Mouse (Mus musculus) left cerebral cortex, adult 11 months (tissue): ENCODE results near the gene Serpinb9b.
"Not testable (repeated sequence)": the region's sequence is repeated elsewhere in the genome, so short reads cannot be mapped to it uniquely, and the experiment has no call there.

Experiments
- DNase-seq: peaks from one replicate; pipeline ENCODE4 v3.0.0; 2022; ENCODE audit warnings: low spot score

Gene Serpinb9b

GRCm38 (mm10) chr13:33027244-33027643 lies at the start of gene Serpinb9b:
TSS of gene Serpinb9b (plus strand) at chr13:33027416.
- no peak for DNase-seq

- DNase-seq = no peak
Observed at GRCm38 (mm10) chr13:32982556-32983042, 44.6 kb upstream of the Serpinb9b start.

GRCm38 (mm10) chr13:32986256-32986655 lies 41.0 kb upstream of the Serpinb9b start:
- DNase-seq = no peak

GRCm38 (mm10) chr13:32993152-32993893 lies 33.9 kb upstream of the Serpinb9b start:
- DNase-seq = no peak

GRCm38 (mm10) chr13:32993894-32994242 lies 33.3 kb upstream of the Serpinb9b start:
- DNase-seq = no peak

- no peak for DNase-seq
Observed at GRCm38 (mm10) chr13:32995051-32995450, 32.2 kb upstream of the Serpinb9b start.

GRCm38 (mm10) chr13:33001341-33001740 lies 25.9 kb upstream of the Serpinb9b start:
- no peak for DNase-seq

GRCm38 (mm10) chr13:33002950-33003349 lies 24.3 kb upstream of the Serpinb9b start, which contains the start of gene Serpinb9:
TSS of gene Serpinb9 (plus strand) at chr13:33003250.
- DNase-seq = no peak

GRCm38 (mm10) chr13:33003523-33004413 lies 23.4 kb upstream of the Serpinb9b start:
- no peak for DNase-seq

GRCm38 (mm10) chr13:33004414-33005105 lies 22.7 kb upstream of the Serpinb9b start:
- peak; percentile 73 for DNase-seq

GRCm38 (mm10) chr13:33005501-33006075 lies 21.6 kb upstream of the Serpinb9b start:
- DNase-seq = no peak

- no peak for DNase-seq
Observed at GRCm38 (mm10) chr13:33006555-33006954, 20.7 kb upstream of the Serpinb9b start.

- no peak for DNase-seq
Observed at GRCm38 (mm10) chr13:33012395-33012794, 14.8 kb upstream of the Serpinb9b start.

GRCm38 (mm10) chr13:33013271-33013670 lies 13.9 kb upstream of the Serpinb9b start:
- no peak for DNase-seq

- DNase-seq = no peak
Observed at GRCm38 (mm10) chr13:33022371-33022770, 4.8 kb upstream of the Serpinb9b start.

- no peak for DNase-seq
Observed at GRCm38 (mm10) chr13:33026427-33027057, 674 bp upstream of the Serpinb9b start.

- no peak for DNase-seq
Observed at GRCm38 (mm10) chr13:33028146-33028545, 930 bp downstream of the Serpinb9b start.

GRCm38 (mm10) chr13:33028550-33028949 lies 1.3 kb downstream of the Serpinb9b start:
- no peak for DNase-seq

- not testable (repeated sequence) for DNase-seq
Observed at GRCm38 (mm10) chr13:33029478-33029877, 2.3 kb downstream of the Serpinb9b start.

GRCm38 (mm10) chr13:33030281-33030680 lies 3.1 kb downstream of the Serpinb9b start:
- DNase-seq = no peak

GRCm38 (mm10) chr13:33035506-33035905 lies 8.3 kb downstream of the Serpinb9b start:
- no peak for DNase-seq
